Mouse (Mus musculus): ENCODE results near the gene Casp6. TPM values are rescaled to one million over a fixed set of nuclear protein-coding genes. Genes with fewer than 3 reads are reported as not detected.
A peak's percentile ranks its signal among the peaks of the same experiment; 100 is the strongest.

The Casp6 gene
- total and polyA plus RNA-seq, 2 experiments, result 27.4 to 44.5 TPM

- WGBS, result 38% methylated on average over 13 of the region's 13 CpGs
- Histone ChIP-seq H3K4me3 (ENCODE audit: insufficient read depth, low read depth, low read length) (peak overlapping the region; percentile 24; the same call in 1 of the 2 replicates), H3K27ac (replicated peaks; ENCODE audit: insufficient read depth, low read depth, low read length) (peak overlapping the region; percentile 50), H3K79me2 (ENCODE audit: control insufficient read depth, insufficient read depth, low read length) (no peaks in the 10 kb centered on the region), H3K27me3 (ENCODE audit: control insufficient read depth, insufficient read depth, low read length) (no peaks in the 10 kb centered on the region), H3K36me3 (ENCODE audit: control insufficient read depth, insufficient read depth, low read length) (no peaks in the 10 kb centered on the region; the same call in 1 of the 2 replicates), H3K9ac (ENCODE audit: low read depth, low read length) (no peak overlapping the region), H3K4me1 (ENCODE audit: control insufficient read depth, insufficient read depth, low read length) (peaks cover 14% of the 10 kb centered on the region)
- DNase-seq (ENCODE audit: extremely low read depth, low read depth, low spot score), result peak; percentile 99
- no peak for TF ChIP-seq POLR2A (IDR thresholded peaks at IDR 0.05; ENCODE audit: extremely low read depth, insufficient read depth, low read length)
- no peak for TF ChIP-seq CTCF (IDR thresholded peaks at IDR 0.05; ENCODE audit: low read depth, low read length)
Measured at GRCm38 (mm10) chr3:129887779-129888517, 13.3 kb upstream of the Casp6 start.

DNA sequence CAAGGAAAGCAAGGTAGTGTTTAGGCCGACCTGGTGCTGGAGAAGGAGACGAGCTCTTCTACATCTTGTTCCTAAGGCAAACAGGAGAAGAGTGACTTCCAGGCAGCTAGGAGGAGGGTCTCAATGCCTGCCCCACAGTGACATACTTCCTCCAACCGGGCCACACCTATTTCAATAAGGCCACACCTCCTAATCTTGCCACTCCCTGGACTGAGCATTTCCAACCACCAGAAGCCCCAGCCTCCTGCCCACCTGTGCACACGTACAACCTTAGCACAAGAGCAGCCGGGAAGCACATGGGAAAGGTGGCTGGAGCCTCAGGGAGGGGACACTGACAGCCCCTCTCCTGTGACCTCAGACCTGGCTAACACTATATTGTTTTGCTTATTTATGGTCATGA is 9.2 kb upstream of the Casp6 start:
- no peak for DNase-seq (ENCODE audit: extremely low read depth, low read depth, low spot score)
- Histone ChIP-seq H3K4me3 (ENCODE audit: insufficient read depth, low read depth, low read length) (no peak overlapping the region), H3K36me3 (ENCODE audit: control insufficient read depth, insufficient read depth, low read length) (no peaks in the 10 kb centered on the region; the same call in 1 of the 2 replicates), H3K4me1 (ENCODE audit: control insufficient read depth, insufficient read depth, low read length) (peaks cover 6% of the 10 kb centered on the region), H3K27me3 (ENCODE audit: control insufficient read depth, insufficient read depth, low read length) (no peaks in the 10 kb centered on the region), H3K79me2 (ENCODE audit: control insufficient read depth, insufficient read depth, low read length) (no peaks in the 10 kb centered on the region), H3K27ac (replicated peaks; ENCODE audit: insufficient read depth, low read depth, low read length) (no peak overlapping the region), H3K9ac (ENCODE audit: low read depth, low read length) (no peak overlapping the region)
- no peak for TF ChIP-seq CTCF (IDR thresholded peaks at IDR 0.05; ENCODE audit: low read depth, low read length)
- no peak for TF ChIP-seq POLR2A (IDR thresholded peaks at IDR 0.05; ENCODE audit: extremely low read depth, insufficient read depth, low read length)
- WGBS, result 93% methylated on average over 5 of the region's 5 CpGs

GRCm38 (mm10) chr3:129893143-129893542 is 8.1 kb upstream of the Casp6 start:
- Histone ChIP-seq H3K79me2 (ENCODE audit: control insufficient read depth, insufficient read depth, low read length) (no peaks in the 10 kb centered on the region), H3K27ac (replicated peaks; ENCODE audit: insufficient read depth, low read depth, low read length) (no peak overlapping the region), H3K36me3 (ENCODE audit: control insufficient read depth, insufficient read depth, low read length) (no peaks in the 10 kb centered on the region; the same call in 1 of the 2 replicates), H3K27me3 (ENCODE audit: control insufficient read depth, insufficient read depth, low read length) (no peaks in the 10 kb centered on the region), H3K9ac (ENCODE audit: low read depth, low read length) (no peak overlapping the region), H3K4me1 (ENCODE audit: control insufficient read depth, insufficient read depth, low read length) (peaks cover 4% of the 10 kb centered on the region), H3K4me3 (ENCODE audit: insufficient read depth, low read depth, low read length) (no peak overlapping the region)
- DNase-seq (ENCODE audit: extremely low read depth, low read depth, low spot score), result no peak
- WGBS, result 96% methylated on average over 3 of the region's 3 CpGs
- TF ChIP-seq POLR2A (IDR thresholded peaks at IDR 0.05; ENCODE audit: extremely low read depth, insufficient read depth, low read length) (no peak), CTCF (IDR thresholded peaks at IDR 0.05; ENCODE audit: low read depth, low read length) (no peak)

DNA sequence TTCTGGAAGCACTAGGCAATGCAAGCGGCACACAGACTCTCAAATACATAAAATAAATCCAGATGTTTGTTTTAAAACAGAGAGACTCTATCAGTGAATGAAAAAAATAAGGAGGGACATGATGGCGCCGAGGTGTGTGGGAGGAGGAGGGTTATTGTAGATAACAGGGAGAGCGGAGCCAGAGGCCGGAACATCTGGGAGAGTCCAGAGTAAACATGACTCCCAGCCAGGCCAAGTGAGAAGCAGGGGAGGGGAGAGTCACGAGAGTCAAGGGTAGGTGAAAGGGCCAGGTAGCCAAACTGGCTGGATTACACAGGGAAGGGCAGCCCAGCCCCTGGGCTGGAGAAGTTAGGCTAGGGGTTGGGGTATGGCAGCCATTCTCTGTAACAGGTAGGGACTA is 4.6 kb upstream of the Casp6 start:
- WGBS, result 15% methylated on average over 6 of the region's 6 CpGs
- H3K79me2 ChIP-seq (ENCODE audit: control insufficient read depth, insufficient read depth, low read length), result no peaks in the 10 kb centered on the region
- 0 out of 2 replicates have a peak, but pooled peaks cover 1% of the 10 kb centered on the region for H3K4me1 ChIP-seq (ENCODE audit: control insufficient read depth, insufficient read depth, low read length)
- peak; percentile 87 for DNase-seq (ENCODE audit: extremely low read depth, low read depth, low spot score)
- TF ChIP-seq CTCF (IDR thresholded peaks at IDR 0.05; ENCODE audit: low read depth, low read length) (no peak), POLR2A (IDR thresholded peaks at IDR 0.05; ENCODE audit: extremely low read depth, insufficient read depth, low read length) (no peak)
- H3K27me3 ChIP-seq (ENCODE audit: control insufficient read depth, insufficient read depth, low read length), result no peaks in the 10 kb centered on the region
- no peak overlapping the region for H3K9ac ChIP-seq (ENCODE audit: low read depth, low read length)
- H3K4me3 ChIP-seq (ENCODE audit: insufficient read depth, low read depth, low read length), result no peak overlapping the region
- H3K27ac ChIP-seq (replicated peaks; ENCODE audit: insufficient read depth, low read depth, low read length), result no peak overlapping the region
- no peaks in the 10 kb centered on the region for H3K36me3 ChIP-seq (ENCODE audit: control insufficient read depth, insufficient read depth, low read length)

DNA sequence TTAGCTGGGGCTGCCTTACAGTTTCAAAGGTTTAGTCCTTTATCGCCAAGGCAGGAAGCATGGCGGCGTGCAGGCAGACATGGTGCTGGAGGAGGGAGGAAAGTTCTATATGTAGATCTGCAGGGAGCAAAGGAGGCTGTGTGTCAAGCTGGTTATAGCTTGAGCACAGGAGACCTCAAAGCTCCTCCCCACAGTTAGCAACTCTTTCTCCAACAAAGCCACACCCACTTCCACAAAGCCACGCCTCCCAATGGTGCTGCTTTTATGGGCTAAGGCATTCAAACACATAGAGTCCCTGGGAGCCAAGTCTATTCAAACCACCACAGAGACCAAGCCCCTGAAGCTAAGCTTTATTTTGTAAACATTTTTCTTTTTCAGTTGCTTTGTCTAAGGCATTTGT is 2.3 kb upstream of the Casp6 start:
- no peaks in the 10 kb centered on the region for H3K27me3 ChIP-seq (ENCODE audit: control insufficient read depth, insufficient read depth, low read length)
- peaks cover 3% of the 10 kb centered on the region; the same call in 1 of the 2 replicates for H3K79me2 ChIP-seq (ENCODE audit: control insufficient read depth, insufficient read depth, low read length)
- H3K27ac ChIP-seq (replicated peaks; ENCODE audit: insufficient read depth, low read depth, low read length), result no peak overlapping the region
- peaks cover 4% of the 10 kb centered on the region; the same call in 1 of the 2 replicates for H3K4me1 ChIP-seq (ENCODE audit: control insufficient read depth, insufficient read depth, low read length)
- 73% methylated on average over 4 of the region's 4 CpGs for WGBS
- H3K36me3 ChIP-seq (ENCODE audit: control insufficient read depth, insufficient read depth, low read length), result no peaks in the 10 kb centered on the region
- no peak overlapping the region for H3K4me3 ChIP-seq (ENCODE audit: insufficient read depth, low read depth, low read length)
- DNase-seq (ENCODE audit: extremely low read depth, low read depth, low spot score), result peak; percentile 39
- no peak overlapping the region for H3K9ac ChIP-seq (ENCODE audit: low read depth, low read length)
- TF ChIP-seq CTCF (IDR thresholded peaks at IDR 0.05; ENCODE audit: low read depth, low read length) (no peak), POLR2A (IDR thresholded peaks at IDR 0.05; ENCODE audit: extremely low read depth, insufficient read depth, low read length) (no peak)

DNA sequence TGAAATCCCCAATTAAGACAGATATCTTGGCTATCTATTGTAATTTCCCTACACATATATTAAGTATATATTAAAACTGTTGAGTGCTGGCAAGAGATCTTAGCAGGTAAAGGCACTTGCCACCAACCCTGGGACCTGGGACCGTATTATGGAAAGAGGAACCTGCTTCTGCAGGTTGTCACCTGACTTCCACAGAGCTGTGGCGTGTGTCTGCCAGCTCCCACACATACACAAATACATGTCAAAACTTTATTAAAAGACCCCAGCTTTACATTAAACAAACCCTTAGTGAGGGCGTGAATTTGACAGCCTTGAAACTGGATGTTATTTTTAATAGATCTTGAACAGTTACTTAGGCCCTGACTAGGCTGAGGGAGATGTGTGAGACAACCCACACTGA is 2.1 kb downstream of the Casp6 start:
- WGBS, result 98% methylated on average over 3 of the region's 3 CpGs
- no peak overlapping the region for H3K9ac ChIP-seq (ENCODE audit: low read depth, low read length)
- H3K27me3 ChIP-seq (ENCODE audit: control insufficient read depth, insufficient read depth, low read length), result no peaks in the 10 kb centered on the region
- peaks cover 2% of the 10 kb centered on the region; the same call in 1 of the 2 replicates for H3K36me3 ChIP-seq (ENCODE audit: control insufficient read depth, insufficient read depth, low read length)
- H3K27ac ChIP-seq (replicated peaks; ENCODE audit: insufficient read depth, low read depth, low read length), result no peak overlapping the region
- TF ChIP-seq CTCF (IDR thresholded peaks at IDR 0.05; ENCODE audit: low read depth, low read length) (no peak), POLR2A (IDR thresholded peaks at IDR 0.05; ENCODE audit: extremely low read depth, insufficient read depth, low read length) (no peak)
- H3K4me1 ChIP-seq (ENCODE audit: control insufficient read depth, insufficient read depth, low read length), result peaks cover 4% of the 10 kb centered on the region; the same call in 1 of the 2 replicates
- H3K79me2 ChIP-seq (ENCODE audit: control insufficient read depth, insufficient read depth, low read length), result peaks cover 4% of the 10 kb centered on the region; the same call in 1 of the 2 replicates
- no peak overlapping the region for H3K4me3 ChIP-seq (ENCODE audit: insufficient read depth, low read depth, low read length)
- DNase-seq (ENCODE audit: extremely low read depth, low read depth, low spot score), result no peak

All from liver, adult 2 months (tissue).